Mouse (Mus musculus) limb, embryonic 11.5 days (tissue): ENCODE measurements around the gene Spata45. TPM values are rescaled to one million over a fixed set of nuclear protein-coding genes. Genes with fewer than 3 reads are reported as not detected.

Source experiments
- ATAC-seq: fragments of 200-750 bp; cut with Nextera tagmentation; 2 replicates; pipeline ENCODE4 v1.8.0; 2017; ENCODE audit warnings: low read depth; ENCODE audit not compliant: insufficient number of reproducible peaks, low FRiP score, low TSS enrichment
- DNase-seq: peaks from one replicate; pipeline ENCODE4 v3.0.0-alpha.2; 2015; ENCODE audit warnings: low spot score
- H3K27ac ChIP-seq: fragments of 300-500 bp; sonication (generic); replicated peaks from 2 replicates; pipeline ENCODE4 v1.5.1; 2014; ENCODE audit warnings: low read depth, mild to moderate bottlenecking, low read length
- H3K27me3 ChIP-seq: fragments of 300-500 bp; sonication (generic); 2 replicates; pipeline ENCODE4 v1.6.1; 2014; ENCODE audit warnings: mild to moderate bottlenecking, low read length, mixed read lengths; ENCODE audit not compliant: control insufficient read depth, insufficient read depth
- H3K36me3 ChIP-seq: fragments of 300-500 bp; sonication (generic); 2 replicates; pipeline ENCODE4 v1.6.1; 2014; ENCODE audit warnings: mild to moderate bottlenecking, low read length, moderate library complexity, mixed read lengths; ENCODE audit not compliant: control insufficient read depth, insufficient read depth
- H3K4me1 ChIP-seq: fragments of 300-500 bp; sonication (generic); 2 replicates; pipeline ENCODE4 v1.6.1; 2014; ENCODE audit warnings: low read length, mixed read lengths; ENCODE audit not compliant: control insufficient read depth, insufficient read depth
- H3K4me2 ChIP-seq: fragments of 300-500 bp; sonication (generic); 2 replicates; pipeline ENCODE4 v1.6.1; 2014; ENCODE audit warnings: low read depth, mild to moderate bottlenecking, moderate library complexity; ENCODE audit not compliant: severe bottlenecking
- H3K4me3 ChIP-seq: fragments of 300-500 bp; sonication (generic); 2 replicates; pipeline ENCODE4 v1.5.1; 2014; ENCODE audit warnings: low read depth, low read length
- H3K9ac ChIP-seq: fragments of 300-500 bp; sonication (generic); 2 replicates; pipeline ENCODE4 v1.6.1; 2014; ENCODE audit warnings: mild to moderate bottlenecking, low read length
- H3K9me3 ChIP-seq: fragments of 300-500 bp; sonication (generic); 2 replicates; pipeline ENCODE4 v1.6.1; 2016; ENCODE audit warnings: low read length; ENCODE audit not compliant: control insufficient read depth
- WGBS: fragments of 180-500 bp; shearing (Covaris S2); extraction: QIAGEN DNeasy Blood & Tissue Kit; methylation state at CpG from one replicate; pipeline ENCODE4 v1.1.7; 2014; 5-methylcytosine and 5-hydroxymethylcytosine counted together
- polyA plus RNA-seq: library from polyadenylated mRNA; unstranded; fragments of >200 nt; fragmentation: Nextera tagmentation; extraction: Ambion mirVana; gene quantifications from 2 replicates; pipeline ENCODE4 v1.2.1, GENCODE M21; 2014

Spata45 gene
- polyA plus RNA-seq, 1 experiment from 2014 or later = not detected

- no peak for ATAC-seq
- no peaks in the 10 kb centered on the region for H3K4me1 ChIP-seq
- 76% methylated on average over 3 of the region's 3 CpGs for WGBS
- H3K27ac ChIP-seq = no peak overlapping the region
- H3K36me3 ChIP-seq = no peaks in the 10 kb centered on the region
- no peak overlapping the region for H3K4me3 ChIP-seq
- H3K9me3 ChIP-seq = no peaks in the 10 kb centered on the region
- H3K9ac ChIP-seq = no peak overlapping the region
- no peak for DNase-seq
- H3K27me3 ChIP-seq = no peaks in the 10 kb centered on the region
- no peak overlapping the region for H3K4me2 ChIP-seq
Observed at GRCm38 (mm10) chr1:191053555-191053954, 17.1 kb downstream of the Spata45 start.

GRCm38 (mm10) chr1:191054870-191055532, 18.6 kb downstream of the Spata45 start:
- no peak overlapping the region for H3K27ac ChIP-seq
- ATAC-seq (no peak), DNase-seq (no peak)
- H3K9me3 ChIP-seq = no peaks in the 10 kb centered on the region
- 79% methylated on average over 8 of the region's 8 CpGs for WGBS
- no peaks in the 10 kb centered on the region for H3K4me1 ChIP-seq
- no peak overlapping the region for H3K4me3 ChIP-seq
- no peak overlapping the region for H3K9ac ChIP-seq
- H3K27me3 ChIP-seq = no peaks in the 10 kb centered on the region
- no peaks in the 10 kb centered on the region for H3K36me3 ChIP-seq
- no peak overlapping the region for H3K4me2 ChIP-seq

GRCm38 (mm10) chr1:191055533-191055873, 19.1 kb downstream of the Spata45 start:
- Histone ChIP-seq H3K9ac (no peak overlapping the region), H3K4me2 (no peak overlapping the region), H3K9me3 (no peaks in the 10 kb centered on the region), H3K36me3 (no peaks in the 10 kb centered on the region), H3K27me3 (no peaks in the 10 kb centered on the region), H3K27ac (no peak overlapping the region), H3K4me1 (no peaks in the 10 kb centered on the region), H3K4me3 (no peak overlapping the region)
- WGBS = 71% methylated on average over 2 of the region's 2 CpGs
- DNase-seq (no peak), ATAC-seq (no peak)

- Histone ChIP-seq H3K4me3 (no peak overlapping the region), H3K27ac (no peak overlapping the region), H3K9ac (no peak overlapping the region), H3K9me3 (no peaks in the 10 kb centered on the region), H3K4me1 (no peaks in the 10 kb centered on the region), H3K4me2 (no peak overlapping the region), H3K27me3 (no peaks in the 10 kb centered on the region), H3K36me3 (no peaks in the 10 kb centered on the region)
- DNase-seq (no peak), ATAC-seq (no peak)
- 72% methylated on average over 3 of the region's 3 CpGs for WGBS
Observed at GRCm38 (mm10) chr1:191057461-191057860, 21.0 kb downstream of the Spata45 start.

- peak overlapping the region; percentile 87 for H3K9ac ChIP-seq
- H3K4me1 ChIP-seq = peaks cover 6% of the 10 kb centered on the region; the same call in 1 of the 2 replicates
- H3K27me3 ChIP-seq = no peaks in the 10 kb centered on the region
- H3K36me3 ChIP-seq = peaks cover 3% of the 10 kb centered on the region; the same call in 1 of the 2 replicates
- peak; percentile 69; the same call in 1 of the 2 replicates for ATAC-seq
- no peak overlapping the region for H3K27ac ChIP-seq
- peak overlapping the region; percentile 98 for H3K4me3 ChIP-seq
- H3K4me2 ChIP-seq = peak overlapping the region; percentile 52
- H3K9me3 ChIP-seq = no peaks in the 10 kb centered on the region
- DNase-seq = no peak
- WGBS = 4% methylated on average over 15 of the region's 15 CpGs
Observed at GRCm38 (mm10) chr1:191062241-191062780, 25.9 kb downstream of the Spata45 start.

- Histone ChIP-seq H3K36me3 (peaks cover 3% of the 10 kb centered on the region; the same call in 1 of the 2 replicates), H3K9me3 (no peaks in the 10 kb centered on the region), H3K4me2 (peak within 1 kb of the TSS; percentile 52), H3K27me3 (no peaks in the 10 kb centered on the region), H3K4me3 (peak within 1 kb of the TSS; percentile 98), H3K27ac (no peak within 1 kb of the TSS), H3K4me1 (peaks cover 6% of the 10 kb centered on the region; the same call in 1 of the 2 replicates), H3K9ac (peak within 1 kb of the TSS; percentile 87)
- DNase-seq (peak; percentile 94), ATAC-seq (peak; percentile 92)
- WGBS = under 1% methylated on average over 56 of the region's 56 CpGs
Observed at GRCm38 (mm10) chr1:191062781-191063485, 26.5 kb downstream of the Spata45 start, which contains the start of the genes Tatdn3 and Nsl1. TSS of gene Tatdn3 (minus strand) at chr1:191062932. TSS of gene Nsl1 (plus strand) at chr1:191063012.

GRCm38 (mm10) chr1:191063700-191064099, 27.3 kb downstream of the Spata45 start:
- 64% methylated on average over 9 of the region's 9 CpGs for WGBS
- DNase-seq (no peak), ATAC-seq (no peak)
- peak overlapping the region; percentile 52 for H3K4me2 ChIP-seq
- peak overlapping the region; percentile 87; the same call in 1 of the 2 replicates for H3K9ac ChIP-seq
- peak overlapping the region; percentile 98 for H3K4me3 ChIP-seq
- peaks cover 6% of the 10 kb centered on the region; the same call in 1 of the 2 replicates for H3K4me1 ChIP-seq
- H3K9me3 ChIP-seq = no peaks in the 10 kb centered on the region
- peaks cover 3% of the 10 kb centered on the region; the same call in 1 of the 2 replicates for H3K36me3 ChIP-seq
- no peaks in the 10 kb centered on the region for H3K27me3 ChIP-seq
- H3K27ac ChIP-seq = no peak overlapping the region

GRCm38 (mm10) chr1:191064535-191064934, 28.1 kb downstream of the Spata45 start:
- Histone ChIP-seq H3K4me3 (no peak overlapping the region), H3K4me1 (peaks cover 6% of the 10 kb centered on the region; the same call in 1 of the 2 replicates), H3K27ac (no peak overlapping the region), H3K4me2 (no peak overlapping the region), H3K9me3 (no peaks in the 10 kb centered on the region), H3K27me3 (no peaks in the 10 kb centered on the region), H3K36me3 (peaks cover 9% of the 10 kb centered on the region), H3K9ac (no peak overlapping the region)
- no peak for ATAC-seq
- DNase-seq = no peak
- WGBS = 84% methylated on average over 2 of the region's 2 CpGs
